Mouse (Mus musculus) T-helper 1 cell (primary cell): Measurements from ENCODE around the gene Kpna7.

Experiments used
- in situ Hi-C: fragments of 300-600 bp; cut with MboI, MseI; formaldehyde crosslinking; loops from one replicate; pipeline ENCODE4 v1.15.1; 2025; ENCODE audit warnings: high pct_unique_total_duplicates

Kpna7 gene

GRCm38 (mm10) chr5:144963817-144964261 is 120.0 kb downstream of the Kpna7 start:
- in situ Hi-C loops: no loop called here

GRCm38 (mm10) chr5:144963401-144963800 is 120.4 kb downstream of the Kpna7 start:
- in situ Hi-C loops: no loop called here

GRCm38 (mm10) chr5:144958271-144958670 is 125.6 kb downstream of the Kpna7 start:
- in situ Hi-C loops: no loop called here

- in situ Hi-C loops: no loop called here
These were observed 129.4 kb downstream of the Kpna7 start for GRCm38 (mm10) chr5:144954432-144954831.

- in situ Hi-C loops: no loop called here
These were observed 131.2 kb downstream of the Kpna7 start for GRCm38 (mm10) chr5:144952592-144952991.

GRCm38 (mm10) chr5:144950428-144951051 is 133.3 kb downstream of the Kpna7 start:
- in situ Hi-C loops: no loop called here

GRCm38 (mm10) chr5:144949856-144950255 is 134.0 kb downstream of the Kpna7 start:
- in situ Hi-C loops: no loop called here

- in situ Hi-C loops: no loop called here
These were observed 135.4 kb downstream of the Kpna7 start for GRCm38 (mm10) chr5:144948422-144948821.

GRCm38 (mm10) chr5:144948002-144948401 is 135.8 kb downstream of the Kpna7 start:
- in situ Hi-C loops: no loop called here

GRCm38 (mm10) chr5:144946032-144946431 is 137.8 kb downstream of the Kpna7 start:
- in situ Hi-C loops: no loop called here

GRCm38 (mm10) chr5:144944932-144945331 is 138.9 kb downstream of the Kpna7 start:
- in situ Hi-C loops: no loop called here

GRCm38 (mm10) chr5:144944370-144944769 is 139.5 kb downstream of the Kpna7 start:
- in situ Hi-C loops: no loop called here

- in situ Hi-C loops: no loop called here
These were observed 140.5 kb downstream of the Kpna7 start for GRCm38 (mm10) chr5:144943346-144943745.

- in situ Hi-C loops: no loop called here
These were observed 141.4 kb downstream of the Kpna7 start for GRCm38 (mm10) chr5:144942431-144942830.

GRCm38 (mm10) chr5:144940904-144941303 is 142.9 kb downstream of the Kpna7 start:
- in situ Hi-C loops: no loop called here

GRCm38 (mm10) chr5:144937304-144937703 is 146.5 kb downstream of the Kpna7 start:
- in situ Hi-C loops: no loop called here
